Mouse (Mus musculus): ENCODE data around the gene Lrig1.

Gene Lrig1

DNA sequence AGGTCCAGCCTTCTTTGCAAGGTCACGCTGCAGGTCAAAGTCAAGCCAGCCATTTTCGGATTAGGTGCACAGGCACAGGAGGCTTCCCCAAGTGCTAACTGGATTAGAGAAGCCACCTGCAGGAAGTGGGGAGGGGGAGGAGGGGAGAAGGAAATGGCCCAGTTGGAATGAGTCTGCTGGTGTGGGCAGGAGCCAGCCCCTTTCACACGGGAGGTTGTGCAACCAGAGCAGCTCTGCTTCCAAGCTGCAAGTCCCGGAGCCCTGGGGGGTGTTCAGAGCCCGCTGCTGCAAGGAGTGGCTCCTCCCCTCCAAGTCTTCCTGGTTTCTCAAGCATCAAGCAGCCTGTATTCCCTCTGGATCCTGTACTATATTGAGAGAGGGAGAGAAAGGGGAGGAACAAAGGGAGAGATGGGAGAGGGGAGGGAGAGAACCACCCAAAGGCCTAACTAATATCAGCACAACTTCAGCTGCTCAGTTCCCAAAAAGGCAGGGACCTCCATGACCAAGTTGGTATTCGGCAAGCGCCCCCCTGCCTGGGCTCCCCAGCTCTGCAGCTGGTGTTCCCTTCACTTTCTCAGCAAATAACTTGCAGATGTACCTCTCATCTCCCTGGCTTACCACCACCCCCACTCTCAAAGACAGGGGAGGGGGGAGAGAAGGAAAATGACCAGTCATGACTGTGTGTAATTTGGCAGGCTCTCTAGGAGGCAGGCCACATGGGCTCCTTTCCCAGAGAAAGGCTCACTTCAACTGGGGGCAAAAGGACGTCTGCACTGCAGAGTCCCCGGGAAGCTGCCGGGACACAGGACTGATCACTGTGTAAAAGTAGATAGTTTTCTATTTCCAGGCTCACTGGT, 52.2 kb downstream of the Lrig1 start:
- DNase-seq (ENCODE audit: low read depth), result no peak

DNA sequence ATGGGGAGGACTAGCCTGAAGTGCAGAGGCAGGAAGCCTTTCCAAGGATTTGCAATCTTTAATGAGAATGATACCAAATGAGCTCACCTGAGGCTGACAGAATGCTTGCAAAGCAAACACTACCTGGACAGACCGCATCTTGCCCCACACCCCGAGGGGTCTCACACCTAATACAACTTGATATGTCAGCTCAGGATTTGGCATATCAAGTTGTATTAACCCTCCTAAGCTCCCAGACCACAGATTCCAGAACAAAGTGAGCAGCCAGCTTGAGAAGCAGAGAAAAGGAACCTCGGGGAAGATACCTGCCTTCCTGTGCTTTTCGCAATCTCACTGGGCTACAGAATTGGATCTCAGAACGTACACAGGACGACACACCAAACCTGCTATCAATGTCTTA, 53.1 kb downstream of the Lrig1 start:
- no peak for DNase-seq (ENCODE audit: low read depth)

DNA sequence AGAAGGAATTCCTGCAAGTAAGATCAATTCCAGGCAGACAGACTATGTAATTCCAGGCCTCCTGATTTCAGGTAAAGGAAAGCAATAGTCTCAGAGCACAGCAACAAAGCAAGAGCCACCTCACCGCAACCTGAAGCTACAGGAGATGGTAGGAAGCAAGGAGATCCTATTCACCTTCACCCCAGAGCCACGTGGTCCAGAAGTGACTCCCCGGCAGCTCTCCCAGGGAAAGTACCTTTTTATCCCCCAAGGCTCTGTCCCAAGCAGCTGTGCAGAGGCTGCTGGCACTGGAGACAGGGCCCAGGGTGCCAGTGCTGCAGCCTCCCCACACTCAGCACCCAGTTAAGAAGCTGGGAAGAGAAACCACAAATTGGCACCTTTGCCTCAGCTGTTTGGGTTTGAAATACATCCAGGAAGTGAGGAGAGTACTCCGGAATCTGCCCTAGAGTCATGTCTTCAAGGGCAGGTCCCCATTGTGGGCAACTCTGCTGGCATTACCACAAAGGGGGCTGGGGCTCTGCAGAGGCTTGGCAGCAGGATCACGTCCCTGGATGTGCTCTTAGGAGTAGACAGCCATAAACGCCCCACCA, 53.6 kb downstream of the Lrig1 start:
- no peak for DNase-seq (ENCODE audit: low read depth)

DNA sequence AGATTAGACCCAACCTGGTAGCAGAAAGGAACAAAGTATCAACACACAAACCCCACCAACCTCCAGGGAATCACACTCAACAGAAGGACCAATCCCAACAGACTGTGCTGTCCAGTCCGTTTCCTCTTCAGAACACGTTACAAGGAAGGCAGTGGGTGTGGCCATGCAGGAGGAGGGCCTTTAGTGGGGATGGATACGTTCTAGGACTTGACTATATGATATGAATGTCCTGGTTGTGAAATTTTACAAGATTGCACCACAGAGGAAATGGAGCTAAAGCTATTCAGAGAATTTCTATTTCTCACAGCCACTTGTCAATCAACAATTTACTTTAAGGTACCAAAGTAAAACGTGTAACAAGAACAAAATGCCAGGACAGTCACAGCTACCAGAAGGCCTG, 54.2 kb downstream of the Lrig1 start:
- DNase-seq (ENCODE audit: low read depth), result no peak

DNA sequence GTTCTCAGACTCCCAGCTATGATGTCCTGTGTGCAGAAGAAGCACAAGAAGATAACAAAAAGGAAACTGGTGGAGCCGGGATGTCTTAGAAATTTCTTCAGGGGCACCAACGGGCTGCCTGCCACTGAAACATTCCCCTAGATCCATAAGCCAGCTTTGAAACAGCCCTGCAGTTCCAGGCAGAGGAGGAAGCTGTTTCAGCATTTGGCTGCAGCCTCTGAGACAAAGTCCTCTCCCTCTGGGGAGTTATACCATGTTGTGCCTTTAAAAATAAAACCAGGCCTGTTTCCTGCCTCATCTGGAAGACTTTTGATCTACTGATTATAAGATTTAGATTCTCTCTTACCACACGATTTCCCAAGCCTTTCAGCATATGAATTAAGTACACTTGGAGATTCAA, 55.3 kb downstream of the Lrig1 start:
- no peak for DNase-seq (ENCODE audit: low read depth)

DNA sequence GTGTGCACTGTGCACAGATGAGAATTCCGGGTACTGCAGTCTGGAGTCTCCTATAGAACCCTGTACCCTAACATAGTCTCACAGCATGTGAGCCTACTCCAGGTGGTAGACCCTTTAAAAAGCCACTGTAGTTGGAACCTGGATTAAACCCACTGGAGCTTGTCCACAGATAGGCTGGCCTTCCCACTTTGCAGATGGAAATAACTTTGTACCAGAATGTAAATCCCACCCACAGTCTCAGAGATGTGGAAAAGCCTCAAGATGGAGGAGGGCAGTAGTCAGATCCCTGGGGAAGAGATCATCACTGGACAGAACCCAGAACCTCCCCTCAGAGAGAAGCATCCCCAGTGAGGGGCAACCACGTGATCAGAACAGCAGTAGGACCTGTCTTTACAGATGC, 56.0 kb downstream of the Lrig1 start:
- DNase-seq (ENCODE audit: low read depth), result no peak

DNA sequence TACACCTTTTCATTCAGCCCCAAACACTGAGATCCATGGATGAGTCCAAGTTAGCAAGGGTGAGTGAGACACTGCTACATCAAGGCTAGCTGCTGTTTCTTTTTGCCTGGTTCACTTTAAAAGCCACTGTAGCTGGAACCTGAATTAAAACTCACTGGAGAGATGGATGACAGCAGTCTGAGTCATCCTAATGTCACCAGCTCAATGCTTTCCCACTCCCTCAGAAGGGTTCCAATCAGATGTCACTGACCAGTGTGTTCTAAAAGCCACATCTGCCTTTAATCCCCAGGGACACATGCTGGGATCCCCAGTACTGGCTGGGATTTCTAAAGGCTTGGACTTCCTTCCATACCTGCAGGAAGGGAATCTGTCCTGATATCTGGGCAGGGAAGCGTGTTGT, 57.9 kb downstream of the Lrig1 start:
- DNase-seq (ENCODE audit: low read depth), result no peak

DNA sequence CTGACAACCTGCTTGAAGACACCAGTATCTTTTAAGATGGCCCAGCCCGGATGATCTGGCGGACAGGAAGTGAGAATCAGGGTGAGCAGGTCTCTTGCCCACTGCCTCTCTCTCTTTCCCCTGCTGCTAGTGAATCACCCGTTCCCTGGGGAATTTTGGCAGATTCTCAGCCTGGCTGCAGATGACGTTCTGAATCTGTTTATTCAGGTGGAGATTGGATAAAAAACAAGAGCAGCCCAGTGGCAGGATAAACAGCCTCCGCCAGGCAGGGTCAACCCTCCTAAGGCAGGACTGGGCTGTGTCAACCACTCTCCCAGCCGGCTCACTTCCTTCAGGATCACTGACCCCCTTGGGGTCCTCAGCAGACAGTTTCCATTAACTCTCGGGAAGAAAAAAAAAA, 59.7 kb downstream of the Lrig1 start:
- no peak for DNase-seq (ENCODE audit: low read depth)

DNA sequence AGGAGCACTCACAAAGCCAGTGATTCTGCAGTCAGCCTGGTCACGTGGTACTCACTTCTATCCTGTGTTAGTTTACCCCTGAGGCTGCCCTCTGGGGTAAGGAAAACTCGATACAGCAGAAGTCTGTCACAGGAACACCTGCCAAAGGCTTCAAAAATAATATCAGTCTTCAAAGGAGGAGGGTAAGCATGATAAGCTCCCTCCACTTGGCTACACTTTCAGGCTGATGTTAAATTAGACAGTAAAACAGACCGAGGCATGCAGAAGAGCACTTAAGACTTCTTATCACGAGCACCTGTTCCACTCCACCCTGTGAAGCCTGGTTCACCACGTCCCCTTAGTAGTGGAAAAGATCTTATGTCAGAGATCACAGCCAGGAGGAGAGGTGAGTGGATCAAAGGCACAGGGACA, 62.9 kb downstream of the Lrig1 start:
- DNase-seq (ENCODE audit: low read depth), result peak; percentile 43

DNA sequence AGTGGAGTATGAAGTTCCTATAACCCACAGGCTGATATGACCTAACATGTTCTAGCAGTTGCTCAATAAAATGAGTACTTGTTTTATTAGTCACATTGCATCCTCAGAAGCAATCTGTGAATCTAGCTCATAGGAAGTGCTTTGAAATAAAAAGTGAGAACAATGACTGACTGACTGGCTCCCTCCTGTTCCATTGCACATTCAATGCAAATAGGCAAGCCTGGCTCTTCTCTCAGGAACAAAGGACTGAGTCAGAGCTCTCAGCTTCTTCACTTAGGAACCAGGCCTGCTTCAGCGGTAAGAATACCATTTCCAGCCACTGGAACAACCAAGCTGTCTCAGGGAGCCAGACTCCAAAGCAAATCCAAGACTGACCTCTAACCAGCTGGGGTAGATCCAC, 64.6 kb downstream of the Lrig1 start:
- peak; percentile 49 for DNase-seq (ENCODE audit: low read depth)

DNA sequence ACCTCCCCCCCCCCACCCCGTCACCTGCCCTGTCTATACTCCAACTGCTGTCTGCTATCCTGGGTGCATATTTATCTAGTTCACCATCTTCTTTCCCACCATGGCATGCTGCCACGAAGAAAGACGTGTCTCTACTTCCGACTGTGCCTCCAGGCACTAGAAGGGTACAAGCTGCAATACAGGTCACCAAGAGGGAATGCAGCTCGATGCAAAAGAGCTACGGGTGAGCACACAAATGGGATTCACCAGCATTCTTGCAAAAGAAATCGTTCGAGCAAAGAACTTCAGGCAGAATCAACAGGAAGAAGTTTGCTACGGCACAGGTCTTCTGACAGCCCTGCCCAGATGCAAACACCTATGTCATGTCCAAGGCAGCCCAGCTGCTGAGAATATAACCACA, 65.2 kb downstream of the Lrig1 start:
- peak; percentile 55 for DNase-seq (ENCODE audit: low read depth)

DNA sequence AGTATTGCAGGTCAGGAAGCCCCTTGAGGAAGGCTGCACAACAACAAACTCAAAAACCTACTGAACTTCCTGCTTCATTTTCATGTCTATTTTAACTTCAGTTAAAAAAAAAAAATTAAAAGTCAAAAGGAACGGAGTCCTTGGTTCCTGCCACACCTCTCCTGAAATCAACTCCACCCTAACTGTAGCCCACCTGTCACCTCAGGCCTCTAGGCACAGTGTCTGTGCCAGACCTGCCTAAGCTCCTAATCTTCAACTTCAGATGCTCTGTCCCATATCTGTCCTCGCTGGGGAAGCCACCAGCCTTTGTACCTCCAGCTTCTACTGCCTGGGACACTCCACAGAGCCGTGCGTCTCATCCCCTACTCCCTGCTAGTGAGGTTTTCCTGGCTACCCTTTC, 65.7 kb downstream of the Lrig1 start:
- DNase-seq (ENCODE audit: low read depth), result no peak

DNA sequence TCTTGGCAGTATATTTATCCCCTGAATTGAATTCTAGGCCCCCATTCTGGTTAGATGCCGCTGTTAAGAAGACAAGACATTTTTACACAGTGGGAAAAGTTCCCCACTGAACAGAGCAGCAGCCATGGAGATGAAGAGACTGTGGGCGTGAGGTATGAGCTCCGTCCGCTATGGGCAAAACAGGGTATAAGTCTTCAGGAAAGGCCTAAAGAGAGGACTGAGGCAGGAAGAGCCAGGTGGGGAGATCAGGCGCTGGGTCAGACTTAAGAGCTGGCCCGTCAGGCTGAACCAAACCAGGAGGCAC, 68.2 kb downstream of the Lrig1 start:
- no peak for DNase-seq (ENCODE audit: low read depth)

DNA sequence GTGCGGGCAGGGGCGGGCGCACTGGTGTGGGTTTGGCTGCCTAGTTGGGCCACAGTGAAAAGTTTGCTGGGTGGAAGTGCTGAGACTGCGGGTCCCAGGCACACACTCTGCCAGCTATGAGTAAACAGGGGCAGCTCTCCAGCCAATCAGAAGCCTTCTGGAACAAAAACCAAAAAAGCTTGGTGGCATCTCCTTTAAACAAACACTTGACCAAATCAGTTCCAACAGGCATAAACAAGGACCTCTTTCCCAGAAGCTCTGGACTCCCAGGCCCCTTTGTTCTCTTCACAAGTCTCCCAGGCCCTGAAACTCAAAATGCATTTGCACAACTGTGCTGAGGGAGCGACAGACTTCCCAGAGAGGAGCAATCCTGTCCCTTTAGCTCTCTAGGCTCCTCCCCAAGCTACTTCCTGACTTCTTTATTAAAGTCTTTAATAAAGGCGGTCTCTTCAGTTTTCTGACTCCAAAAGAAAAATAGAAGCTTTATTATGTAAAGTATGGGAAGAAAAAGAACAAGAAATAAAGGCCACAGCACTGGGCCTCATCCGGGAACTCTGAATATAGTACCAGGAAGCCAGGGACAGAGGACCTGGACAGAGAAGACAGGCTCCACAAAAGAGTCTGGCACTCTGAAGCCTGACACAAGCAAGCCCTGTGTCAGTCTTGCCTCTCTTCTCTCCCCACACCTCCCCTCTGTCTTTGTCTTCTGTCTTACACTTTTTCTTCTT, 68.7 kb downstream of the Lrig1 start:
- DNase-seq (ENCODE audit: low read depth), result no peak

DNA sequence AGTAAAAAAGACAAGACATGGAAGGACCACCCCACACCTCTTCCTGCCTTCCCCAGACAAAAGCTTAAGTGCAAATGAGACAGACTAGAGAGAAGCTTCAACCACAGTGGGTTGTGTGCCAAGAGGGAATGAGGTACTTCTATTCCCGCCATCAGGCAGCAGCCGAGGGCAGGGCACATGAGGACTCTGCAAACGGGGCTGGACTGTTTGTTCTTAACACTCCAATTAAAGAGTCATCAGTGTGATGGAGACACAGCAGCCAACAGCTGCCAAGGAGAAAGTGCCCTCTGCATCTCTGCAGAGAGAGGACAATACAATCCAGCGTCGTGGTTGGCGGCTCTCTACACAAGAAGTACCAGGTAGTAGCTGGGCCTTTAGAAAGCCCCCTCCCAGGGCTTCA, 71.2 kb downstream of the Lrig1 start:
- no peak for DNase-seq (ENCODE audit: low read depth)

DNA sequence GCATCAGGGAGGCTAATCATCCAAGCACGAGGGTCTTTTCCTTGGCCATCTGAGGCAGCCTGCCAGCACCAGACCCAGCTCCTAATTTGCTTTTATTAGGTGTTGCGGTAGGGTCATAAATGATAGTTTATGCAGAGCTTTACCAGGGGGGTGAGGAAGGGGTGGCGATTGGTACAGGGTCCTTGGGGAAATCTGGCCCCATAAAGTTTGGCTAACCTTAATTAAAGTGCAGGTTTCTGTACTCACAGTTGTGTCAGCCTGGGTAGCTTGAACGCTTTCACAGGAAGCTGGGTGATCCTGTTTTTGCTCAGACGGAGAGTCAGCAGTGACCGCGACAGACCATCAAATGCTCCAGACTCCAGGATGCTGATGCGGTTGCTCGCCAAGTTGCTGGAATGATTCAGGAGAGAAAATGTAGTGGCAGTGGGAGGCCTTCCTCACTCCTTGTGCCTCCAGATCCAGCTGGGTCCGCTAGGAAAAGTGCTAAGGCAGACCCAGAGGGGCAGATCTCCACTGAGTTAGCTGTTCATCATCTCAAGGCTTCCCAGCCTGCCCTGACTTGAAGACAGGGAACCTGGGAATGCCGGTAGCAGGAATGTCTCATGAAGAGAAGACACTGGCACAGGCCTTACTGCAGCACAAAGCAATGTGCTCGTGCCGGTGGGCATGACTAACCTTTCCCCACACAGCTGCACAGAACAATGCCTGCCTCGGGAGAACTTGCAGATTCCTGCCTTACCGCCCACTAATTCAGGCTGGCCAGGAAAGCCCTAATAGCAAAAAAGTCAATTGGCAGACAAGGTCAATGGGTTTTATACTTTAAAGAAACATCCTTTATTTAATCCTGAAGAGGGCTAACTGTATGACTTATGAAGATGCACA, 72.0 kb downstream of the Lrig1 start:
- DNase-seq (ENCODE audit: low read depth), result no peak

DNA sequence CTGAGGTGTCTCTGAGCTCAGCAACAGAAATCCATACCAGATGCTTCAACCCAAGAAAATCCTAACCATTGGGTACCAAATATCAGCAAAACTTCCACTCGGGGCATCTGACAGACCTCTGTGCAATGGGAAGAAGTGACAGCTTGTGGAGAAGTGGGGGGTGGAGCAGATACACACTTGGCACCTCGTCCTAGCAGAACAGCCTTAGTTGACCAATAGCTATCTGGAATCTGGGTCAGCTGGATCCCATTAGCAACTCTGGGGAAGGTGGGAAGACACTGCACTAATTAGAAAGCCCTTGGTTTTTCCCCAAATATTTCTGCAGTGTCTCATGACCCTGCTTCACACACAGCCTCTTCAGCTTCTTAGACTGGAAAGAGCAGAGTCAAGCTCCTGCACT, 73.2 kb downstream of the Lrig1 start:
- no peak for DNase-seq (ENCODE audit: low read depth)

DNA sequence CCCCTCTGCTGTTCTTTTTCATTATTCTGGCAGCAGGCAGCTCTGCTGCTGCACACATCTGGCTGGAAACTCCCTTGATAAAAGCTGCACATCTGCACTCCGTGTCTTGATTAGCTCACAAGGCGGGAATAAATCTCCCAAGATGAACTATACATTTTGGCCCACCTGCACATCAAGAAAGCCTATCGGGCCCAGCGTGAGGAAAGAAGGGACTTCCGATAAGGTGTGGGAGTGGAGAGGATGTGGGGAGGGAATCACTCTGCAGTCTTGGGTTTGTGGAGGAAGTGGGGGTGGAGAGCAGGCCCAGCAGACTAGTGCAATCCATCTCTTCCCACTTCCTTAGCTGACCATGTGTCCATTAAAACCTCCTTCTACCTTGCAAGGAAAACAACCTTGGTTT, 74.1 kb downstream of the Lrig1 start:
- DNase-seq (ENCODE audit: low read depth), result no peak

DNA sequence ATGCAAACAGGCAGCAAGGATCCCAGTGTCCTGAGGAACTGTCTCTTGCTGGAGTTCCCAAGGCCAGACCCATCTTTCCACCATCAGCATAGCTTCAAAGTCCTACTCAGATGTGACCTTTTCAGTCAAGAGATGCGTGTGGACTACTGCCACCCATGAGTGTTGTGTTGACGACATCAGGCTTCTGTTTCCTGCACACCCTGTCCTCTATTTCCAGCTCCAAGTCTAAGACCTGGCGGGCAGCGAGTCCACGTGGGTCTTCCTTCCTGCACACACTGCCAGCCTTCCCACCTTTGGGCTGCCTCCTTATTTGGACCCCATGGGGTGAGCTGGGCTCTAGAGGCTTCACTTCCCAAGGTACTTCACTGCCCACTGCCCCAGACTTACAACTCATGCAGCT, 75.4 kb downstream of the Lrig1 start:
- no peak for DNase-seq (ENCODE audit: low read depth)

DNA sequence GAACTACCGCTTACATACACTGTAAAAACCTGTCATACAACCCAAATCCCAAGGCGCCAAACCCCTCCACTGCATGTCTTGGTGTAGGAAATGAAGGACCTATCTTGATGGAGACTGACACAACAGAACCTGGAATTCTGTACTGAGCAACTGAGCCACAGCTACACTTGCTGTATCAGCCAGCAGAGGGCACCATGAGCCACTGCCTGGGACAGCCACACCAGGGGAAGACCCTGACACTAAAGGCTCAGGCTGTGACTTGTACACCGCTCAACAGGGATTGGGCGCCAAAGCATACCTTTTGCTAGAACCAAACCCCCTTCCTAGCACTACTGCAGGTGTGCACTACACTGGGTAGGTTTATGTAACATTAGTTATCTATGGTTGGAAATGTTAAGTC, 77.0 kb downstream of the Lrig1 start:
- peak; percentile 75 for DNase-seq (ENCODE audit: low read depth)

DNA sequence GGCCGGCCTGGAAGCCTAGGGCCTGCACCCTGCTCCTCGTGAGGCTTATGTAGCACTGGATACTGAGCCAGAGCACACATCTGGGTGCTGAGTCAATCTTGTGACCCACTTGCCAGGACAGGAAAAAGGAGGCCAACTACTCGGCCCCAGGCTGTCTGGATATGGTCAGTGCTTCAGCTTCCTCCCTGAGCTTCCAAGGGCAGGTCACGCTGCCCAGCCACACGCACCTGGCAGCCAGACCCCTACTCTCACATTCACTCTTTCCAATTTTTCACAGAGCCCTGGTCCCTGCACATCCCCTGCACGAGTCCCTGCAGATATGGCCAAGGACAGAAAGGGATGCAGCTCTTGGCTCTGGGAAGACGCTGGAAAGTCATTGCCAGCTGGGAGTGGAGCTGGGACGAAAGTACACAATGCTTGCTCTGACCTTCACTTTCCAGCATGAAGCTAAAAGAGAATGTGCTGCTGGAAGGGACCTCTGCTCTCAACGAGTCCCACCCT, 79.1 kb downstream of the Lrig1 start:
- DNase-seq (ENCODE audit: low read depth), result no peak

DNA sequence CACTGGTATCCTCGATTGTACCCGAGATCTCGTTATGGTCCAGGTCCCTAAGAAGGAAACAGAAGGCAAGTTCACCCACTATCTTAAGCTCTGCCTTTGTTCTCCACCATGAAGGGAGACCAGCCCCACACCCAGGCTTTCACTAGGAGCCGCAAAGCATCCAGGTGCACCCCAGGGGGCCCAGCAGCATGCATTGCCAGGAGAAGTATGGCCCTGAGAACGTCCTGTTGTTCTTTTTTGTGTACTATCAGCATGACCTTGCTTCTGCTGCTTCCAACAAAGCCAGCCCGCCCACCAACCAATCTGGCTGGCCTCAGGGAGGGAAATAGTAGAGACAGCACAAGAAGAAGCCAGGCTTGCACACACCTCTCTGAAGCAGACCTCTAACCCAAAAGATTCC, 79.7 kb downstream of the Lrig1 start:
- DNase-seq (ENCODE audit: low read depth), result no peak
